ENCODE assay signal across 8 mouse cellular contexts in genomic region chr13:44833353-44833752, GRCm38 (mm10).
A peak's percentile ranks its signal among the peaks of the same experiment; 100 is the strongest.
DNase-seq lines count a peak whose midpoint lies in the region; ATAC-seq and TF ChIP-seq lines count a peak whose summit lies in the region.

No protein-coding gene starts in this region.

- intact Hi-C loops in heart, postnatal 25 days (cut with DNase I): loop anchor here (2.0 to 10.0 kb wide), 5 partner anchors 36 to 1039 kb away; no protein-coding TSS in a partner anchor

- H3K4me1 ChIP-seq in cortical plate, adult 2 months (ENCODE audit: control insufficient read depth, insufficient read depth, low read length): peaks cover 1% of the 10 kb centered on the region; the same call in 1 of the 2 replicates

- peak; percentile 55 to 80 for DNase-seq in heart, adult 18-20 months
- DNase-seq in heart, postnatal 25 days (ENCODE audit: low spot score): no peak
- DNase-seq in urinary bladder, postnatal 14 days (ENCODE audit: low spot score): peak; percentile 38
- DNase-seq in urinary bladder, adult 18-20 months (ENCODE audit: low spot score in 2 of 2): no peak
- peak; percentile 71 for DNase-seq in kidney, adult 9 months
- peak; percentile 60 for DNase-seq in lung, postnatal 25 days (ENCODE audit: low spot score)

- H3K27ac ChIP-seq in cortical plate, adult 2 months (ENCODE audit: insufficient read depth, low read length): no peak overlapping the region

- peak; percentile 59; the same call in 1 of the 2 replicates for TF ChIP-seq CTCF in cortical plate, adult 2 months (IDR thresholded peaks at IDR 0.05; ENCODE audit: extremely low read depth, insufficient read depth, low read length)

- no peak overlapping the region for H3K4me3 ChIP-seq in cortical plate, adult 2 months (ENCODE audit: insufficient read depth, low read length)

- ATAC-seq in megakaryocyte-erythroid progenitor cell, adult 5-6 weeks (replicated peaks; ENCODE audit: low FRiP score, low TSS enrichment, poor library complexity, severe bottlenecking): no peak

- TF ChIP-seq POLR2A in cortical plate, adult 2 months (IDR thresholded peaks at IDR 0.05; ENCODE audit: extremely low read depth, insufficient read depth, low read length): no peak

Comparison
In these comparisons a context has a peak if more than half of its experiments do, and no peak if none do; other contexts are left out.
1. DNase-seq: peak in heart, adult 18-20 months (2 of 2), urinary bladder, postnatal 14 days (single experiment), kidney, adult 9 months (single experiment) and lung, postnatal 25 days (single experiment); none in heart, postnatal 25 days (single experiment) and urinary bladder, adult 18-20 months (0 of 2).